Mouse (Mus musculus) olfactory bulb, adult 2 months (tissue): ENCODE measurements around the gene Rap1gds1.

Source experiments
- CTCF ChIP-seq: fragments of 200-500 bp; IDR thresholded peaks from 2 replicates; pipeline ENCODE4 v1.5.1; 2012; ENCODE audit warnings: low read depth, mild to moderate bottlenecking, low read length, moderate library complexity; ENCODE audit not compliant: insufficient read depth
- POLR2A ChIP-seq: fragments of 200-500 bp; IDR thresholded peaks from 2 replicates; pipeline ENCODE4 v1.6.1; 2012; ENCODE audit warnings: mild to moderate bottlenecking, low read depth, low read length, moderate library complexity; ENCODE audit not compliant: insufficient read depth

DNA sequence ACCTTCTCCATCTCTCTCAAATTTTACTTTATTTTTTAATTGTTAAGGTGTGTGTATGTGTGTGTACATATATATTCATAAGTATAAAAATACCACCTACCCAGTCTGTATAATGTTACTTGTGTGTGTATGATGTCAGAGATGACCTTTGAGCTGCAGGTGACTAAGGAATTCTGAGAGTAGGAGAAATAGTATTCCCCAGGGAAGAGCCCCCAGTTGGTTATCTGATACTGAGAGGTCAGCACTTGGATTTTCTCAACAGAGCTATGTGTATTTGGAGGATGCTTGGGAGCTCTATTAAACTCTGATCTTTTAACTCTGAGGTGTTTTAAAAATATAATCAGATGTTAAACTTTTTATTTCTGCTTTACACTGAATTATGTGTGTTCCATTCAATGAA, 43.4 kb upstream of the Rap1gds1 start:
- TF ChIP-seq CTCF: no peak
- no peak for TF ChIP-seq POLR2A
